Mouse (Mus musculus): ENCODE measurements around the gene Atf6b. TPM values are rescaled to one million over a fixed set of nuclear protein-coding genes. Genes with fewer than 3 reads are reported as not detected.

Atf6b gene
- polyA plus RNA-seq, 2 experiments from 2014 or later = 15.2 to 20.2 TPM

DNA sequence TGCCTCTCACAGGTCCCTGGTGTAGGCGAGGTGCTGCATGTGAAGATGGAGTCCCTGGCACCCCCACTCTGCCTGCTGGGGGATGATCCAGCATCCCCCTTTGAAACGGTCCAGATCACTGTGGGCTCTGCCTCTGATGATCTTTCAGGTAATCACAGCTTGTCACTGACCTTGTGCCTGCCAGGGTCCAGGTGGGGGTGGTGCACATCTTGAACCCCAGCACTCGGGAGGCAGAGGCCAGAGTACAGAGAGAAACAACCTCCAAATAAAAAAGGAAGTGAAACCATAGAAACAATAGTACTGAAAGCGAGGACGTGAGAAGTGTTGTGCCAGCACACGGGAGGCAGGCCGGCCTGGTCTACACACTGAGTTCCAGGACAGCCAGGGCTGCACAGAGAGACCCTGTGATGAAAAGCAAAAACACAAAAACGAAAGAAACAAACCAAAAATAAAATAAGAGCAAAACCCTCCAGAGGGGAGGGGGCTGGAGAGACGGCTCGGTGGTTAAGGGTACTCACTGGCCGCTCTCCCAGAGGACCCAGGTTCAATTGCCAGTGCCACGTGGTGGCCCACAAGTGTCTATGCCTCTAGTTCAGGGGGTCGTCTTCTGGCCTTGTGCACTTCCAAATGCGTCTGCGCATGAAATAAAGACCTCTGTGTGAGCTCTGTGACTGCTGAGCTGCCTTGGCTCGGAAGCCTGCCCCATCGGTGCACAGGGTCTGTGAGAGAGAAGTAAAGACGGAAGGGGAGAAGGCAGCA lies 2.3 kb downstream of the Atf6b start:
- no peak for ATAC-seq

DNA sequence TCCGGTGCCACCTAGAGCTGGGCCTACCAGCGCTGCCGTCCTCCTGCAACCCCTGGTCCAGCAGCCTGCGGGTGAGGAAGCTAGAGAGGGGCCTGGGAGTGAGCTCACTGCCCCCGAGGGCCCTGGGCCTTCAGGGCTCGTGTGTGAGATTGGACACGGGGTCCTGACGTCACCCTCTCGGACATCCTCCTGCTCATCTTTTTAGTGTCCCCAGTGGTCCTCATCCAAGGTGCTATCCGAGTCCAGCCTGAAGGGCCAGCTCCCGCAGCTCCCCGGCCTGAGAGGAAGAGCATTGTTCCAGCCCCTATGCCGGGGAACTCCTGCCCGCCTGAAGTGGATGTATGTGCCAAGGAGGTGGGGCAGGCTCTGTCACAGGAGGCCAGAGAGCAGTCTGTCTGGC lies 3.8 kb downstream of the Atf6b start:
- ATAC-seq = no peak

- ATAC-seq = no peak
Observed at GRCm38 (mm10) chr17:34651507-34652221, 4.7 kb downstream of the Atf6b start.

GRCm38 (mm10) chr17:34652546-34652945 lies 5.6 kb downstream of the Atf6b start:
- ATAC-seq = no peak

DNA sequence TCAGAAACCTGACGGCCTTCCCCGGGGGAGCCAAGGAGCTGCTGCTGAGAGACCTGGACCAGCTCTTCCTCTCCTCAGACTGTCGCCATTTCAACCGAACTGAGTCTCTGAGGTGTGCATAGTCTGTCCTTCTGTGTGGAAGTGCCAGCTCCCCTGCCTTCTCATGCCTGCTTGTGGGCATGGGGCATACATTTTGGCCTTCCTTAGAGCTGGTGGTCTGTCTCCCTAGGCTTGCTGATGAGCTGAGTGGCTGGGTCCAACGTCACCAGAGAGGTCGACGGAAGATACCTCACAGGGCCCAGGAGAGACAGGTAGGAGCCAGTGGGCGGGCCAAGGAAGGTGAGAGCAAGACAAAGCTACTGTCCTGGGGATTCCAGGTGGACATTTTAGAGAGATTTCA lies 6.0 kb downstream of the Atf6b start:
- no peak for ATAC-seq

DNA sequence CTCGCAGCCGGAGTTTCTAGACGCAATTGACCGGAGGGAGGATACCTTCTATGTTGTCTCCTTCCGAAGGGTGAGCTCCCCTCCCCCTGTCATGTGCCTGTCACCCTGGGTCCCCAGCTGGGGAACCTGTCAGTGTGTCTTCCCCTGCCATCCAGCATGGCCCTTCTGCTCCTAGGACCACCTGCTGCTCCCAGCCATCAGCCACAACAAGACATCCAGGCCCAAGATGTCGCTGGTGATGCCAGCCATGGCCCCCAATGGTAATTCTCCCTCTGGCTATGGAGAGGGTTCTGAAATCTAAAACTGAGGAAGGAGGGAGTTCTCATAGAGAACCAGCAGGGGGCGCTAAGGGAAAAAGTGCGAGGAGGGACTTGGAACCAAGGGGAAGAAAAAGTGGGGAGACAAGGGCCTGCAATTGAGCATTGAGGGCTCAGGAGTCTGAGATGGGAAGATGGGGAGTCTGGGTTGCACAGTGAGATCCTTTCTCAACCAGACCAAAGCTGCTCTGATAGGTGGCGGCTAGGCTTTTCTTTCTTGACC lies 6.9 kb downstream of the Atf6b start:
- no peak for ATAC-seq

- ATAC-seq = no peak
Observed at GRCm38 (mm10) chr17:34654392-34654791, 7.4 kb downstream of the Atf6b start.

DNA sequence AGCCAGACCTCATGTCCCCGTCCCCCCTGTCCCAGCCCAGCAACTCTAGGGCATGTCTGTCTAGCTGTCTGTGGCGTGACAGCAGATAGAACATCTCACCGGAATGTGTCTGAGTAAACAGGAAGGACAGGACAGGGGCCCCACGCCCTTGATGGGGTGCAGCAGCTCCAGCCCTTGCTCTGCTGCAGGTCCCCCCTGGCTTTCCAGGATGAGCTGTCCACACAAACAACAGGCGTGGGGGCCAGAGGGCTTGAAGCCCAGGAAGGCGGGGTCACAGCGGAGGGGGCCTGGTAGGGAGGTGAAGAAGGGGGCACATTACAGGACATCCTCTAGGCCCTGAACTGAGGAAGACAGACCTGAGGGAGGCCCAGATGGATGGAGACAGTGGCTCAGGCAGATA lies 8.2 kb downstream of the Atf6b start:
- no peak for ATAC-seq

DNA sequence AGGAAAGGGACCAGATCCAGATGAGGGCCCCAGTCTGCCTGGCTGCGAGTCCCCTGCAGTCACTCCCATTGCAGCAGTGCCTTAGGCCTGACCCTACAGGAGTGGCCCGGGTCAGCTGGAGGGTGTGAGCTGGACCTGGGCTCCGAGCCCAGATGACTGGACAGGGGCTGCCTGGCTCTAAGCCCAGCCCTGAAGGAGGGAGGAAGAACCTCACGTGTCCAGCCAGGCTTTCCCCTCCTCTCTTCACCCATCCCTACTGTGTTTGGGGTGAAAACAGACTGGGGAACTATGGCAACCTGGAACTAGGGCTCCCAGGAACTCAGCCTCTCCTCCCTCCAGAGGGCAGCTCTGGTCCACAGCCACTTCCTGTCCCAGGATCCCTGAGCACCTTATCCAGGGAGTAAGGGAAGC lies 8.6 kb downstream of the Atf6b start:
- ATAC-seq = no peak

GRCm38 (mm10) chr17:34656666-34657065 lies 9.7 kb downstream of the Atf6b start:
- no peak for ATAC-seq

DNA sequence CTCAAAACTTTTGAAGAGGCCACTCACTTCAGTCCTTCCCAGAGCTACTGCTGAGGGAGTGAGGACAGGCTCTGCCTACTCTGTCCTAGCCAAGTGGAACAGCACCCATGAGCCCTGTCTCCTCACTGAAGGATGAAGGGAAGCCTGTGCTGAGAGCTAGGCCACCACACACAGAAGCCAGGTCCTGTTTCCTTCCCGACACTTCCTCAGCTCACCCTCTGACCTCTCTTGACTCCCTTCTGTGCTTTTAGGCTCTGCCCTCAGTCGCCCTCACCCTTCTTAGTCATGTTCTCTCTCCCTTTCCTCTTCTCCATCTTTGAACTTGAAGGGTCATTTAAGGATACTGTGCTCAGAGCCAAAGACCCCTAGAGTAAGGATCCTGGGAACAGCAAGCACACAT lies 10.3 kb downstream of the Atf6b start:
- no peak for ATAC-seq

DNA sequence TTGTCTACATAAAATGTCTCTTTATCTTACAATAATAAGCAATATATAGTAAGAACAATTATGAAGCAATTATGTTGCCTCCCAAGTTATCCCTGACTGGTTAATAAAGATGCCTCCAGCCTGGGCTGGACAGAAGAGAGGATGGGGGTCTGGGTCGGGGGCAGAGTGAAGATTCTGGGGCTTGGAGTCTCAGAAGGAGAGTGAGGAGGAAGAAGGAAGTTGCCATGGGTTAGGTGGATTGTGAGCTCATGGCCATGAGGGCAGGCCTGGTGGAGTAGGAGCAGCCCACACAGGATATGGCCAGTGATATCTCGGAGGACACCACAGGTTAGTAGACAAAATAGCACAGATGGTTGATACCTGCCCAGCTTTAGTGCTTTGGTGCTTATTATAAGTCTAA lies 11.2 kb downstream of the Atf6b start:
- no peak for ATAC-seq

GRCm38 (mm10) chr17:34658591-34658990 lies 11.6 kb downstream of the Atf6b start:
- ATAC-seq = no peak

- no peak for ATAC-seq
Observed at GRCm38 (mm10) chr17:34659181-34659896, 12.4 kb downstream of the Atf6b start.

GRCm38 (mm10) chr17:34659897-34660214 lies 12.9 kb downstream of the Atf6b start:
- no peak for ATAC-seq

- no peak for ATAC-seq
Observed at GRCm38 (mm10) chr17:34660259-34660820, 13.4 kb downstream of the Atf6b start.

DNA sequence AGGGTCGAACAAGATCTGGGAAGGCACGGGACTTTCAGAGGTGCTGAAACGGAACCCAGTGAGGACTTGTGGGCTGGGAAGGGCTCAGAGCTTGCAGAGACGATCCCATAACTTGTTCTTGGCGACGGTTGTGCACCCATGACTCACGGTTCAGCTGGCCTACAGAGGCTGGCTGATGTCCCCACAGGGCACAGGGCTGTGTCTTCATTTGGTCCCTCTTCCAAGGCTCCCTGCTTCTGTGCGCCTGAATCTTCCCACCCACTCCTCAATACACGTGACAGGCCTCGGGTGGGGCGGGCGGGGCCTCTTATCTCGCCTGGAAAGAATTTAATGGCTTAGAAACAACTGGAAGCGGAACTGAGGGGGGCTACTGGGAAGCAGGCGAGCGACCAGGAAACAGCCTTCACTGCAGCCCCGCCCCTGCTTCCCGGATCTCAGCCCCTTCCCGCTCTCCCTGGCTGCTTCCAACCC lies 14.2 kb downstream of the Atf6b start:
- no peak for ATAC-seq

GRCm38 (mm10) chr17:34662468-34662867 lies 15.5 kb downstream of the Atf6b start:
- ATAC-seq = no peak

DNA sequence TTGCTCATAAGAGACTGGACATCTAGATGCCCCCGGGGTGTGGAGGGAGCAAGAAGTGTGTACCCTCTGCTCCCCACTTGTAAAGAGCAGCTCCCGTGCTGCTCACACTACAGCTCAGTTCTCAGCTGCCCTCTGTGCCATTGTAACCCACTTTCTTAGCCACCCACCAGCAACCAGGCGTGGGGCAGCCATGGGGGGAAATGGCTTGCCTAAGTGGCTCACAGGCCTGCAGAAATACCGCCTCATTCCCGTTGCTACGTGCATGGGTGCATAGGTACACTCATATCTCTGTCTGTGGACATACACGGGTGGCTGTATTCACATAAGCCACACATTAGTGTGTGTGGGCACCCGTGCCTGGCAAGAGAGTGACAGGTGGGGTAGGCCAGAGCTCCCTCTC lies 16.0 kb downstream of the Atf6b start:
- no peak for ATAC-seq

DNA sequence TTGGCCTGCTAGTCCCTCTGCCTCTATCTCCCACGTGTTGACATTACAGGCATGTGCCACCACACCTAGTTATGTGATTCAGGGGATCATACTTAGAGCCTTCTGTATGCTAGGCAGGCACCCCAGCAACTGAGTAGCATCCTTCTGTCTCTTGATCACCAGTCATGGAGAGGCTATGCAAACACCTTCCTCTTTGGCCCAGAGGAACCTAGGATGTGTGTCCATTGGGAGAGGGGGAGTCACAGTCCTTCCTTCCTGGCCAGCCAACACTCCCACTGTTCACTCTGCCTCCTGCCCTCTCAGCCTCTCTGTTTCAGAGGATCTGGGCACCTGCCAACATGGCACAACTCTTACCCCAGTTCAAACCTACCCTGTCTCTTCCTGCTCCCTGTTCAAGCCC lies 16.6 kb downstream of the Atf6b start:
- ATAC-seq = no peak

DNA sequence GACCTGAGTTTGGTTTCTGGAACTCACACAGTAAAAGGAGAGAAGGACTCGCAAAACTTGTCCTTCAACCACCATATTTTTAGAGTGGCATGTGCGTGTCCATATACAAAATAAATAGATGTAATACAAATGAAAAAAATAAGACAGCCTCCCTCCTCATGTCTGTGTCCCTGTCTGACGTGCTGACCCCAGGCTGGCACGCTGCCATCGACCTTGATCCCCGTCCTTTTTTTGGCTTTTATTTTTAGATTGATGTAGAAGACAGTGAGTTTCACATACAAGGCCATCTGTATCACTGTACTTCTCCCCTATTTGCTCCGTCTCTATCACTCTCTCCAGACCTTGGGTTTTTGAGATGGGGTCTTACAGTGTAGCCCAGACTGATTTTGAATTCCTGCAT lies 17.5 kb downstream of the Atf6b start:
- no peak for ATAC-seq

DNA sequence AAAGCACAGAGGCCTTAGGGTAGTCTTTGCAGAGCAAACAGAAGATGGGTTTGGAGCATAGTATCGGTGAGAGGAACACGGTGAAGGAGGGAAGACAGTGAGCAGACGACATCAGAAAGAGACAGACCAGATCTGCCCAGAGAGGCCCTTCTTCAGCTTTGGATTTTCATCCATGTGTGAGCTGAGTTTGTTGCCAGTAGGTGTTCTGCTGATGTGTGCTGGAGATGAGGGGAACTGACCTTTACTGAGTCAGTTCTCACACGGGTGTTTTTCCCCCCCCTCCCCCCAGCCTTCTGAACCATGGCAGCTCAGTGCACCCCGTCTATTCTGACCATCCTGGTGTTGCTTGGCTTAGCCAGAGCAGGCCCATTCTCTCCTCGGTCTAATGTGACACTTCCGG lies 23.3 kb downstream of the Atf6b start, which contains the start of gene Tnxb:
Gene Tnxb (plus strand): TSS at position 301 of the 400 bp plus-strand sequence.
- ATAC-seq = no peak
